Mouse (Mus musculus) ES-E14 (cell line): ENCODE results near the gene Rgp1.

Experiments used
- HCFC1 ChIP-seq: IDR thresholded peaks from 2 replicates; pipeline ENCODE4 v1.6.1; 2012; ENCODE audit warnings: low read length, inconsistent platforms, borderline replicate concordance; ENCODE audit not compliant: insufficient read depth
- MAFK ChIP-seq: IDR thresholded peaks from 2 replicates; pipeline ENCODE4 v1.6.1; 2014; ENCODE audit warnings: mild to moderate bottlenecking, low read depth, low read length, inconsistent platforms; ENCODE audit not compliant: insufficient read depth
- ZNF384 ChIP-seq: IDR thresholded peaks from 2 replicates; pipeline ENCODE4 v1.6.1; 2012; ENCODE audit warnings: low read depth, low read length, inconsistent platforms

DNA sequence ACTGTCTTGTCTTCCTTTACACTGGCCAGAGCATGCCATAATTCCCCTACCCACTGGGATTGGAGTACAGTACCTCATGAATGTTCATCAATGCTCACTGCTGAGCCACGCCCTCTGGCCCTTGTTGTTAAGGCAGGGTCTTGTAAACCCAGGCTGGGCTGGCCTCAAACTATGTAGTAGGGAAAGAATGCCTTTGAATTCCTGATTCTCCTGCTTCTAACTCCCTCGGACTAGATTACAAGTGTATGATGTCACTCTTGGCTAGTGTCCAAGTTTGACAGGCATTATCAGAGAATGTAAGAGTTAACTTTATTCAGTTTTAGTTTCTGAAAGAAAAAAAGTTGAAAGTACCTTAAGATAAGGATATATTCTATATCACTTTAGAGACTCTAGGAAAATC is 14.3 kb upstream of the Rgp1 start:
- TF ChIP-seq ZNF384, result no peak
- no peak for TF ChIP-seq MAFK
- no peak for TF ChIP-seq HCFC1
